Mouse (Mus musculus): ENCODE data around the gene Fgfbp3.
"Not testable (repeated sequence)": the region's sequence is repeated elsewhere in the genome, so short reads cannot be mapped to it uniquely, and the experiment has no call there.

Fgfbp3 gene

GRCm38 (mm10) chr19:36910424-36911045, 8.9 kb downstream of the Fgfbp3 start:
- peak in 1 of 2 experiments; percentile 34 for DNase-seq (ENCODE audit: low spot score in 2 of 2)

- DNase-seq (ENCODE audit: low spot score in 2 of 2): no peak
Measured at GRCm38 (mm10) chr19:36909676-36910292, 9.6 kb downstream of the Fgfbp3 start.

- no peak for DNase-seq (ENCODE audit: low spot score in 2 of 2)
Measured at GRCm38 (mm10) chr19:36909150-36909549, 10.3 kb downstream of the Fgfbp3 start.

GRCm38 (mm10) chr19:36904211-36905007, 15.0 kb downstream of the Fgfbp3 start:
- DNase-seq (ENCODE audit: low spot score in 2 of 2): peak; percentile 29 to 35

- no peak for DNase-seq (ENCODE audit: low spot score in 2 of 2)
Measured at GRCm38 (mm10) chr19:36903377-36903776, 16.0 kb downstream of the Fgfbp3 start.

- DNase-seq (ENCODE audit: low spot score in 2 of 2): no peak
Measured at GRCm38 (mm10) chr19:36897778-36898177, 21.6 kb downstream of the Fgfbp3 start.

- no peak for DNase-seq (ENCODE audit: low spot score in 2 of 2)
Measured at GRCm38 (mm10) chr19:36896791-36897569, 22.4 kb downstream of the Fgfbp3 start.

GRCm38 (mm10) chr19:36891746-36892145, 27.7 kb downstream of the Fgfbp3 start:
- DNase-seq (ENCODE audit: low spot score in 2 of 2): no peak

- no peak for DNase-seq (ENCODE audit: low spot score in 2 of 2)
Measured at GRCm38 (mm10) chr19:36887706-36888105, 31.7 kb downstream of the Fgfbp3 start.

- DNase-seq (ENCODE audit: low spot score in 2 of 2): no peak
Measured at GRCm38 (mm10) chr19:36886316-36886715, 33.1 kb downstream of the Fgfbp3 start.

- DNase-seq (ENCODE audit: low spot score in 2 of 2): no peak
Measured at GRCm38 (mm10) chr19:36883119-36883518, 36.3 kb downstream of the Fgfbp3 start.

- no peak for DNase-seq (ENCODE audit: low spot score in 2 of 2)
Measured at GRCm38 (mm10) chr19:36878743-36879495, 40.5 kb downstream of the Fgfbp3 start.

GRCm38 (mm10) chr19:36877329-36877728, 42.1 kb downstream of the Fgfbp3 start:
- no peak for DNase-seq (ENCODE audit: low spot score in 2 of 2)

GRCm38 (mm10) chr19:36874651-36875050, 44.8 kb downstream of the Fgfbp3 start:
- no peak for DNase-seq (ENCODE audit: low spot score in 2 of 2)

- not testable (repeated sequence) for DNase-seq (ENCODE audit: low spot score in 2 of 2)
Measured at GRCm38 (mm10) chr19:36868675-36869074, 50.7 kb downstream of the Fgfbp3 start.

Measured in frontal cortex, postnatal 25 days (tissue).